Mouse (Mus musculus) brain, embryonic 18.5 days (tissue): ENCODE results near the gene Kncn.

Experiments used
- DNase-seq: peaks from one replicate; pipeline ENCODE4 v3.0.0-alpha.2; 2012; ENCODE audit warnings: low read depth, low spot score

Kncn gene

GRCm38 (mm10) chr4:115884022-115884421, at the start of gene Kncn:
Gene Kncn, plus strand, starts transcription at chr4:115884400.
- DNase-seq = no peak

DNA sequence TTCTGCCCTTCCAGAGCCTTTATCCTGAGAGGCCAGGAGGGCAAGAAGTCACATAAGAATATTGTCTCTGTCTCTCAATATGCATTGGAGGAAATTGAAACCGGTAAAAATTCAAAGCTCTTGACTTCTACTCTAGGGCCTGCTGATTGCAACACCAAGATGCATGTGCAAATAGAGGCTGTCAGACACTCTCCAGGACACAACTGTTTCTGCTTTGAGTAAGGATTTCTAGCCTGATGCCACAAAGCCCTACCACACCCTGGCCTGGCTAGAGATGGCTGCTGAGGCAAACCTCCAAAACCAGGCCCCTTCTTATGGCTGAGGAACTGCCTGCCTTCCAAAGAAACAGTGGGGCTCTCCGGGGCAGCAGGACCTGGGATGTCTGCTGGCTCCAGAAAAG, 48.6 kb upstream of the Kncn start:
- DNase-seq = no peak

- DNase-seq = no peak
These were observed 46.0 kb upstream of the Kncn start for GRCm38 (mm10) chr4:115838196-115838595.

- DNase-seq = peak; percentile 78
These were observed 45.2 kb upstream of the Kncn start, which contains the start of gene Mknk1 for GRCm38 (mm10) chr4:115838696-115839641. Gene Mknk1, plus strand, starts transcription at chr4:115839198.

DNA sequence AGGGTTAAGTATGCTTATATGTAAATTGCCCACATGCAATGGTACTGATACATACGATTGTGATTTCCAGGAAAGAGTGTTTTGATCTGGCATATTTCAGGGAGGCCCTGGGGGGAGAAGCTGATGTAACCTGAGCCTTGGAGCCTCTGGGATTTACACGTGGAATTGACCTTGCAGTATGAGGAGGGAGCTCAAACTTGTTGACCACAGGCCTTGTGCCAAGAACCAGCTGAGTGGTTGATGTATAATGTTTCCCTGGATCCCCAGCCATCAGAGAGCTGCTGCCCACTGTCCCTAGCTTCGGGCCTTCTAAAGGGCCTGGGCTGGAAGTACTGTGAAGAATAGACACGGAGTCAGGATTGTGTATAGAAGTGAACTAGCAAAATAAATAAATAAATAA, 44.2 kb upstream of the Kncn start:
- DNase-seq = no peak

DNA sequence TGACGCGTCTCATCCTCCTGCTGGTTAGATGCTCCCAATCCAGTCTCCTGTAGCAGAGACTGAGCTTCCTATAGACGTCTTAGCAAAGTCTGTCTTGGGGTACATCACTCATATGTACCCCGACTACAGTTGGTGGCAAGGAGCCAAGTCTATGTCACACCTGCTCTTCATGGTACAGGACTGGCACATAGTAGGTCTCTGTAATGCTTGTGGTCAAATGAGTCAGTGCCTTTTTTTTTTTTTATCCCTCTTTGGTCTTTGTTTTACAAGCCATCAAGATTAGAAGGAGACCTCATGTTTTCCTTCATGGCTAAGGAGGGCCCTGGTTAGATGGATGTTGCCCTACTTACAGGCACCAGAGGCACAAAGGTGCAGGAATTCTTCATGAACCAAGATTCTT, 43.4 kb upstream of the Kncn start:
- no peak for DNase-seq

- DNase-seq = no peak
These were observed 37.5 kb upstream of the Kncn start for GRCm38 (mm10) chr4:115846656-115847055.

DNA sequence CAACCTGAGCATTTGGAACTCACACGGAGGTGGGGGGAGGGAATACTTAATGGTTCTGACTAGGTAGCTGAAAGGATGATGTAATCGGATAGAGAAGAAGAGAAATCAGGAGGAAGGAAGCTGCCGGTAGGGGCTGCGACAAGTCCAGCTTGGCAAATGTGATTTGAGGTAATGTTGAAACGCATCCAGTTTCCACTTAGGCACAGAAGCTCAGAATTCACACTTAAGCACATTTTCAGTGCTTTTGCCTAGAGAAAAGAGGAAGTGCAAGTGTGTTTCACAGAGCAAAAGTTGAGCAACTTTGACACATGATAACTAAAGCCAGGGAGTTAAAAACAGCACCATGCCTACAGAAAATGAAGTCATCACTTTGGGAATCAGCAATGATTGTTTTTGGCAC, 36.8 kb upstream of the Kncn start:
- DNase-seq = no peak

DNA sequence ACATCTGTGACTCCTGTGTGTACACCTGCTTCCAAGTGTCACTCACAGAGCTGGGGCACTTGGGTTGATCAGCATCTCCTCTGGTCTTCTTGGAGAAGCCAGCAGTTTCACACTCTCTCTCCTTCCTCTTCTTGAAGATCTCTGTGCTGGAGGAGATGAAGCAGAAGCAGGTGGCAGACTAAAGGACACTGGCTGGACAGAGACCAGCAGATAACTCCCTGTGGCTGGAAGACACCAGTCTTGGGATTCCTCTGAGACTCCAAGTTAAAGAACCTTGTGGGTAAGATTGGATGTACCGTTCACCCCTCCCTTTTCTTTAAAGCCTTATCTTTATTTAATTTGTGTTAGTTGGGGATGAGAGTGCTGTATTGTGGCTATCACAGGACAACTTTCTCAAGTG, 36.1 kb upstream of the Kncn start:
- DNase-seq = no peak

DNA sequence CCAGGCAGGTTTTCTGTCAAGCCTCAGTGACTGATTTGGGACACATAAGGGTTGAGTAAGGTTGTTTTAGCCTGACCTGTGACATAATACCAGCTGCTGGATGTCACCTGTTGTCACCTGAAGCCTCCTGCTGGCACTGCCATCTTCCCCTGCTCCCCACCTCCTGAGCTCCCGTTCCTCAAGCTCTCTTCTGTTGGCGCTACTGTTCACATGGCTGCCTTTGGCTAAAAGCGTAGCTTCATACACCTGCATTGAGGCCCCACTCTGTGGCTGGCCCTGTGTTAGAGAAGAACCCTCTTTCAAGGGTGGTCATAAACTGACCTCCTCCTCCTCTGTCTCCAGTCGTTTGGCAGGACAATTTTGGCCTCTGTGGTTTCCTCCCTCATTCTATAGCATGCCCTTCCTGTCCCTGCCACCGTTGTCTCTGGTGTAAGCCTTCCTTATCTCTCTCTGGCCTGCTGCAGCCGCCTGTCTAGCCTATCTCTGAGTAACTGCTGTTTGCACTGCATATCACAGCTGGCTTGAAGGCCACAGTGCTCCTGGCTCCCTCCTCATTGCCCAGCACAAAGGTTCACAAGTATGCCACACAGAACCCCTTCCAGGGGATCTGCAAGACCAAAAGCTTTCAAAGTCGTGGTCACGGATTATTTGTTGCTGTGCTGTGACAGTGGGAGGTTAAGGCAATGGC, 35.1 kb upstream of the Kncn start:
- no peak for DNase-seq

- DNase-seq = no peak
These were observed 34.1 kb upstream of the Kncn start for GRCm38 (mm10) chr4:115850111-115850510.

- DNase-seq = no peak
These were observed 33.6 kb upstream of the Kncn start for GRCm38 (mm10) chr4:115850631-115851030.

- DNase-seq = no peak
These were observed 32.6 kb upstream of the Kncn start for GRCm38 (mm10) chr4:115851569-115851968.

DNA sequence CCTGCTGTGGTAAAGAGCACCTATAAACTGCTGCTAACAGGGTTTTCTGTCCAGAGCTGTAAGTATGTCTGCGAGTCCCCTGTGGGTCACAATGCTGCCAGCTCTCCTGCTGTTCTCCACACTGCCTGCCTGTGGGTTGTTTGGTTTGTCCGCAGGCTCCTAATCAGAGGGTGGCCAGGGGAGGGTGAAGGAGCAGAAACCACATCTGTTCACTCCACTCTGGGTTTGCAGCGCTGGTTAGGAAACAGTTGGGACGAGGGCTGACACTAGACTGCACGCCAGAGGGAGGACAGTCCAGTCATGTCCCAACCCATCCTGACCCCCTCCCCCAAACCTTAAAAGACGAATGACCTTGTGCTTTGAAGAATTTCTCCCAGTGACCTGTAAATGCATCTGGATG, 29.1 kb upstream of the Kncn start:
- DNase-seq = no peak

DNA sequence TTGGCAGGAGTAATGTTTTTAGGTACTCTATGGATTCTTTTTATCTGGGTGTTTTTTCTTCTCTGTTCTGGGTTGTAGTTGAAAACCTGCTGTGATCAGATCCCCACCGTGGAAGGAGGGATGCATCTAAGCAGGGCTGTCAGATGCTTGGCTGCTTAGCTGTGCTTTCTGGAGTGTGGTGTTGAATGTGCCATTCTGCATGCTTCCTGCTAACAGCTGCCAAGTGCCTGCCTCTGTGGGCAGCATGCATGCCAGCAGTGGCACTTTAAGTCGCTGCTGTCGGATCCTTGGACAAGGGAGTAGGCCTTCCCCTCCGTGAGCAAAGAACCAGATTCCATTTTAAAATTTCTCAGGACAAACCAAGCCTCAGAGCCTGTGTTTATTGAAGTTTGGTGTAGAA, 28.6 kb upstream of the Kncn start:
- DNase-seq = no peak

GRCm38 (mm10) chr4:115856282-115856681, 27.9 kb upstream of the Kncn start:
- no peak for DNase-seq

- DNase-seq = no peak
These were observed 26.8 kb upstream of the Kncn start for GRCm38 (mm10) chr4:115857293-115857883.

DNA sequence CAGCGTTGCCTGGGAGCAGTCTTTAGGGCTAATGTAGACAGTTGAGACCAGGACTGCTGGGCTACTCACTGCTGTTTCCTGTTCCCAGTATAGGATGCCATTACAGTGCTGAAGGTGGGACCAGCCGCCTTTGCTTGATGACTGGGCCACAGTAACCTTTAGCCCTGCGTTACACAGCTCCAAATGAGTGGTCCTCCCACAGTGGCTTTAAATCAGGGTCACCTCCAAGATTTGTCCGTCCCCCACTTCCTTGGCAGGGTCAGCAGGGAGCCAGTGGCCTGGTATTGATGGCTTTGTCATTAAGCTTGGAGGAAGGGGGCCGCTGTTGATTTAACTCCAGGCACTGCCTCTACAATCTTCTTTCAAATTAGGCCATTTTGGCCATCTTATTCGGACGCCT, 20.8 kb upstream of the Kncn start:
- DNase-seq = no peak

- DNase-seq = no peak
These were observed 20.3 kb upstream of the Kncn start for GRCm38 (mm10) chr4:115863880-115864279.

DNA sequence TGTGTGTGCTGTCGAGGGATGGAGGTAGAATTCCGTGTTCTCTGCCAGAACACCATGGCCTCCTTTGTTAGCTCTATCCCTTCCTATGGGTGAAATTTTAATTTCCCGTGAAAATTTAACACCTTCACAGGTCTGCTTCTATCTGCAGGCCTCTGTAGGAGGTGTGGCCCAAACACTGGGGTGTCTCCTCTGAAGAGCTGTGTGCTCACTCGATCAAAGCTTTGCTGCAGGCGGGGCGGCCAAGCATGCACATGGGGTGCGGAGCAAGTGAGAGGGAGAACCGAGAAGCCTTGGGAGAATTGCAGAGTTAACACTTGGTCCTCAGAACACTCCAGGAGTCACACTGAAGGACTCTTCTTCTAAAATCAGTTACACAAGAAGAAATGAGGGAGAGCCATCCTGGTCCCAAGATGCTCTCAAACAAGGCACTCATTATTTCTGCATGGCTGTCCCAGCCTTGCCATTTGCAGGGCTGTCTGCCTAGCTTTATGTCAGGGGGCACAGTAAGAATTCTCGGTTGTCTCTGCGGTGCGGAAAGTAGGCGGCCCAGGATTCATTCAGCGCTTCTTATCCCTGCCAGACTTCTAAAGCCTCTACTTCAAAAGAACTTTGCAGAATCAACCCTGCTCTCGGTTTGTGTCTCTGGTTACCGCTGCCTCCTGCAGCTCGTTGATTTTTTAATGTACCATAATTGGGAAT, 14.5 kb upstream of the Kncn start:
- DNase-seq = no peak

GRCm38 (mm10) chr4:115873231-115873630, 11.0 kb upstream of the Kncn start:
- DNase-seq = no peak

DNA sequence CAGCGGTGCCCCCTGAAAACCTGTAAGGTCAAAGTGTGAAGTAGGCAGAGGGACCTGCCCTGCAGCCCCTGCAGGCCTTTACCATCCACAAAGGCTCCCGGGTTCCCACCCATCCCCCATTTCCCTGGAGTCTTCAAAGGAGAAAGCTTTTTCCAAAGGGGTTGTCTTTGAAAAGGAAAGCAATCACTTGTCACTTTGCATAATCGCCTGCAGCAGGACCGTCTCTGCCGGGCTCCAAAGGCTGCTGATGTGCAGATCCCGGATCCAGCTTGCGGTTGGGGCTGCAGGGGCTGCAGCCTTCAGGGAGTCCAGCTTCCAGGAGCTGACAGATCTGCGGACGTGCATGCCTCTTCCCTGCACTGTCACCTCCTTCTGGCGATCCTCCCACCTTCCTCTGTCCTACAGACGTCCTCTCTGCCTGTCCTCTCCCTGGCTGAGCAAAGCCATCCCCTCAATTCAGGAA, 6.0 kb upstream of the Kncn start:
- no peak for DNase-seq
